Mouse (Mus musculus): ENCODE measurements around the gene Stambpl1. TPM values are rescaled to one million over a fixed set of nuclear protein-coding genes. Genes with fewer than 3 reads are reported as not detected.

The Stambpl1 gene
- polyA plus RNA-seq (2012; rRNA removed): 16.0 and 16.4 TPM in 2 replicates

DNA sequence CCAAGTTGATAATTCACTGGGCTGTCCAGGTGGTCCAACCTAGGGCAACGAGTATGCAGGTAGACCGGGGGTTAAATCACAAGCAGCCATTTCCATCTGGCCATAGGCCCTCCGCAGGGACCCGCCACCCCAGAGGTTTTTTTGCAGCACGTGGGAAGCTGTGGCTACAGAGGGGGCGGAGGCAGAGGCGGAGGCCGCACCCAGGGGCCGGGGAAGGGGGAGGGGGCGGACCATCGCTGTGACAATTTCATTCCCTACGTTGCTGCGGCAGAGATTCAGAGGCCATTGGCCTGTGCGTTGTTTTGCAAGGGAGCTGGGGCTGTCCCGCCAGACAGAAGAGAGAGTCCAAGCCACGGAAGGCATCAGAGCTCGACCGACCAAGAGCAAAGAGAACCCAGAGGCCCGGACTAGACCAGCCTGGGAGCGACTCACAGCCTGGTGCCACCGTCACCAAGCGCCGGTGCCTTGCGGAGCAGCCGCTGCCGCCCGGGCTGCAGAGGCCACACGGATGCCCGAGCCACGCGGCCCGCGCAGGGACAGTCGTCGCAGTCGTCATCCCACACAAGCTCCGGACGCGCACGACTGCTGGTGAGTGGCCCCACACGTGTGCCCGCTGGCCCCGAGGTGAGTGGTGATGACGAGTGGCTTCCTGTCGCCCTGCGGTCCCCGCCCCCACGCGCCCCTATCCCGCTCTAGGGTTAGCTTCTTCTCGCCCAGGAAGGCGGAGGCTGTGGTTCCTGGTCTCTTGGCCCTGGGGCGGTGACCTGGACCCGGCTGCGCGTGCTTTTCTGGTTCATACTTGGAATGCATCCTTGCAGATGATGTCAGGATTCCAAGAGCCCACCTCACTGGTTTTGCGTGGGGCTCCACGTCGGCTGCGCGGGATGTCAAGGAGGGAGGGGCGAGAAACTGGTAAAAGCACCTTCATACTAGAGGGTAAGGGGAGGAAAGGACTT lies at the start of gene Stambpl1:
Gene Stambpl1 (plus strand): TSS at position 222 of the 956 bp plus-strand sequence.
- DNase-seq (ENCODE audit: extremely low spot score in 1 of 2, low spot score in 1 of 2): peak; percentile 51 to 72

DNA sequence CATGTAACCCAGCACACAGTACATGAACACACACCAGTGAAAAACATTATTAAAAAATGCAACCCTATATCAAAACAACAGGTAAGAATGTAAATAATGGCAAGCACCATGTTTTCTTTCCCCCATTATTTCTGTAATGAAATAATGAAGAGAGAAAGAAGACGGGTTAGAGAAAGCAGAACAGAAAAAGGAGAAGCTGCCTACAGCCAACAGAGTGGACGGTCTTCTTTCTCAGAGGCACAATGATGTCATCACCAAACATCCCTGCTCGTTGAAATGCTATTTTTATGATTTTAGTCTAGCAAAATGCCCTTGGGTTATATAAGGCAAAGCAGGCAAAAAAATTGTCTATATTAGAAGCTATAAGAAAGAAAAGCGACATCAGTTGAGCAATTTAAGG lies 43.6 kb upstream of the Stambpl1 start:
- no peak for DNase-seq (ENCODE audit: extremely low spot score in 1 of 2, low spot score in 1 of 2)

DNA sequence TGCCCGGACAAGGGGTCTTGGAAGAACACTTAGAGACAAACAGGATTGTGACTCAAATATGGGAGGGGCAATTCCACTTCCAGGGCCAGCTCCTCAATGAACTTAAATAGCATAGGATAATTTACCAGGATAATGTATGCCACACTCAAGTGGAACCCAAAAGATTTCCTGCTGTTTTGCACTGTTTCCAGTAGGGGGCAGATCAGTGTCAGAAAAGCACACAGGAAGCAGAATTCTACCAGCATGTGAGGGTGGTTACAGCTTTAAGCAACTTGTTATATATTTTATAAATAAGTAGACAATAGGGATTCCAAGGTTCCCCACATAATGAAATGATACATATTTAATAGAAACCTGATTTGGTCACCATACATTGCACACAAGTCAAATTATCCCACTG lies 40.1 kb upstream of the Stambpl1 start:
- DNase-seq (ENCODE audit: extremely low spot score in 1 of 2, low spot score in 1 of 2): peak in 1 of 2 experiments; percentile 62

DNA sequence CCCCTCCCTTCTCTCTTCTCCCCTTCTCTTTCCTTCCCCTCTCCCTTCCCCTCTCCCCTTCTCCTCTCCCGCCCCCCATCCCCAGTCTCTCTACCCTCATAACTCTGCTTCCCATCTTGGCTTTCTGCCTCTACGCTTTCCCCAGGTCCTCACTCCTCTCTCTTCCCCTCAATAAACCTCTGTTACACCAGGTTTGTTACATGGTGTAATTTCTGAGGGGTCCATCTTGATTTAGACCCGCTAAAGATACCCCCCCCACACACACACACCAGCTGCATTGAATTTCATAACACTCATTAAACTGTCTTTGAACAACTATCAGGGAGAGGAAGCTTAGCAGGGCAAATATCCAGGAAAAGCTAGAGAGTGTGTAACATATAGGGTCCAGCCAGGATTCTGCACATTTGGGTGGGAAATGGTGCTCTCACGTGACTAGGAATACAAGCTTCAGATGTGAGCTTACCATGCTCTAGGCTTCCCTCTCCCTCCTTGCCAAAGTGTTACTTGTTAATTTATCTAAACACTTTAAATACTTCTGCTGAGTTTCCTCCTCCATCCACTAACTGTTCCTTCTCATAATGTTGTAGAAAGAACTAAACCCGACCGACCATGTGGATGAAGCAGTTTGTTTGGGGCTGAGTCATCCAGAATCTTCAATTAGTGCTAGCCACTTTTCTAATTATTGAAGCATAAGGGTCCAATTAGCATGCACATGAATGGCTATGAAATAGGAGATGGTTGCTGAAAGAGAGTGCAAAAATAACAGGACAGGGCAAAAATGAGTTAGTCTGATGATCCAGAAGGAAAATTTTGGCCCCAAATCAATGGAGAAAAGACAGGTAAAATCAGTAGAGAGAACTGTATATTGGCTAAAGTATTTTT lies 38.5 kb upstream of the Stambpl1 start:
- DNase-seq (ENCODE audit: extremely low spot score in 1 of 2, low spot score in 1 of 2): no peak

DNA sequence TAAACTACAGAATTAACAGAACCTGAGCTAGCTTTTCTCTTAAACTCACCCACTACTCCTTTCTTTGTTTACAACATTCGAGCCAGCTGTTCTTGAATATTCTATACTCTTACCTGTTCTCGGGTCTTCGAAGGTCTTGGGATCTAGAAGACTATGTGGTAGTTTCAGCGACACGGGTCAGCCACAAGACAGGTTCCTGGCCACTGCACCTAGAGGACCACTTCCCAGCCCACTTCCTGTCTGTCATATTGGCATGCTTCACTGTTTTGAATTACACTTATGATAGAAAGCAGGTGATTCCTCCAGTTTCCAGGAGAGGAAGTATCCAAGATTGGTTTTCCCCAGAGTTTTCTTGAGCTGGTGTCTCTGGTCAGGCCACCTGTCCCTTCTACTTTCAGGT lies 29.3 kb upstream of the Stambpl1 start:
- DNase-seq (ENCODE audit: extremely low spot score in 1 of 2, low spot score in 1 of 2): no peak

DNA sequence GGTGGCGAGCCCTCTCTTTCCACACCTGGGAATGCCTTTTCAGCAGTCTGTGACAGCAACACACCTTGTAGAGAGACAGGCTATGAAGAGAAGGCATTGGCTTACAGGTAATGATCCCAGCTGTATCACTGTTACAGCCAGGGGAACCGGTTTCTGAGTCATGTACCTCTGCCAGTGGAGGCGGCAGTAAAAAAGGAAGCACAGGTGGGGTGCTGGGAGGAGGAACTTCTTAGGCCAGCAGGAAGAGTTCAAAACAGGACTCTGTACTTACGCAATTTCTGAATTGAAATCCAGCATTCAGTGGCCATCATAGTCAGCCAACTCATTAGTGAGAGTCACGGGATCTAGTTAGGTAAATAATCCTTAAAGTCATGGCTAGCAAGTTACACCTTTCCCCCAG lies 26.1 kb upstream of the Stambpl1 start, which contains the start of gene Ankrd22:
Gene Ankrd22 (minus strand): TSS at position 163 of the 400 bp plus-strand sequence.
- DNase-seq (ENCODE audit: extremely low spot score in 1 of 2, low spot score in 1 of 2): no peak

DNA sequence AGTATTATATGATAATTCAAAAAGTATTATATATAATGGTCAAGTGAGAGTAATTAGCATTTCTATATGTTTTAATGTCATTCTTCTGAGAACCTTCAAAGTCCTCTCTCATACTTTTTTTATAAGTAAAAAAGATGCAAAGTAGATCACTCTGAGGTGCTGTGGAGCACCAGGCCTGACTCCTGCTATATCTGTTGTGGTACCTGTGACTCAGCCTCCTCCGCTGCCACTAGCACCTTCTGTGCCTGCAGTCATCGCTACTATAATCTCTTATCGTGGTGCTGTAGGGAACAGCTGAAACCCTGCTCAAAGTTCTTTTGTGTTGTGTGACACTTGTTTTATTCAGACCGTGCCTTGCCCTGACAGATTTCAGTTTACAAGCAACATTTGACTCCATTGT lies 25.6 kb upstream of the Stambpl1 start:
- DNase-seq (ENCODE audit: extremely low spot score in 1 of 2, low spot score in 1 of 2): no peak

DNA sequence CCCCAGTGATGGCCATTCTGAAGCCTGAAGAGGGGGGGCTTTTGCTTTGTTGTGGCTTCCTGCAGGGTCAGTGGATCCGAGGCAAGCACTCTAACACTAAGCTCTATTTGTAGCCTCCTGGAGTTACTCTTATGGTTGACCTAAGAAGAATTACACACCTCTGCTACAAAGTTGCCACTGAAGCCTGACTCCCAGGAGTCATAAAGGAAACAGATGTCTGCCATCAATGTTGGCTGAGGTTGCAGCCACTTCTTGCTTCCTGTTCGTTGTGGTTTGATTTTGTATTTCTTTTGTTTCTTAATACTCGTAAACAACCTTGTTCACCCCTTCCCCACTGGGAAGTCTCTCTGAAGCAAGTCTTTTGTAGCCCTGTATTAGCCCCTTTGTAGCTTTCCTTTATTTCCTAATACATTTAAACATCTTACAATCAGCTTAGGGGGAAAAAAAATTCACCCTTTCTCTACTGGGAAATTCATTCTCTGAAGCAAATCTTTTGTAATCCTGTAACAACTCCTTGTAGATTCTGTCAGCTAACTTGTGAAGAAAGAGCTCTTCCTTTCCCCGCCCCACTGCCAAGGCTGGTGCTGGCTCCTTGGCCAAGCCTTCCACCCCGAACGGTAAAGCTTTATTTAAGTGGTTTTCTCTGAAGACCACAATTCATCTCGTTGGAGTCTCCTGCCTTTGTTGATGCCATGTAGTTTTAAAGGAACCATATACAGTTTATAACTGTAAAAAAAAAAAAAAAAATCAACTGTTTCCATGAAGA lies 23.9 kb upstream of the Stambpl1 start:
- DNase-seq (ENCODE audit: extremely low spot score in 1 of 2, low spot score in 1 of 2): no peak

DNA sequence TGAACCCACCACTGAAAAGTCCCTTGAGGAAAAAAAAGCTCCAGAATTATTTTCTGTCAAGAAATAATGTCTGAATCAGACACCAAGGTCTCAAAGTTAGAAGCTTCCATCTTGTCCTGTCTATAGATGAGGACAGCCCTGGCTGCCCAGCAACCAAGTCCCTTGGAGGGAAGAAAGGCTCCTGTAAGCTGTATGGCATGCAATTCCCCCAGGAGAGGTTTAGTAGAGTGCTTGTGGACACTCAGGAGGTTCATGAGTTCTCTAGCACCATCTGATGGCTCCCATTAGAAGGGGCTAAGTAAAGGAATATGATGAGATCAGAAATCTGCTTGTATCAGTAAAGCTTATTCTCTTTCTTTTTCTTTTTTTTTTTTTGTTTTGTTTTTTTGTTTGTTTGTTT lies 22.9 kb upstream of the Stambpl1 start:
- no peak for DNase-seq (ENCODE audit: extremely low spot score in 1 of 2, low spot score in 1 of 2)

DNA sequence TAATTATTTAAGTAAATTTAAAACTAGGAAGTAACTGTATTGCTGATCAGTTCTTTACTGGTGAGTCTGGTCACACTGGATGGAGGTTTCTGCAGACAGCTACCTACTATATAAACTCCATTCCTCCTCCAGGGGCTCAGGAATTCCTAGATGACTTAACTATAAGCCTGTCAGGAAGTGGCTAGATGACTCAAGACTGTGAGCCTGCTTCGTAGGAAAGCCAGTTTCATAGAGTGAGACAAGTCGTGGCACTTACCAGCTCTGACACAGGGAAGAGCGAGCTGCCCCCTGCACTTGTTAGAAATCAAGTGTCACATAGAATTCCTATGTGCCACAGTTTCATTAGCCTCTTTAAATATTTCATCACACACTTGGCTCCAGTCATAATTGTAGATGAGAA lies 20.9 kb upstream of the Stambpl1 start:
- DNase-seq (ENCODE audit: extremely low spot score in 1 of 2, low spot score in 1 of 2): no peak

DNA sequence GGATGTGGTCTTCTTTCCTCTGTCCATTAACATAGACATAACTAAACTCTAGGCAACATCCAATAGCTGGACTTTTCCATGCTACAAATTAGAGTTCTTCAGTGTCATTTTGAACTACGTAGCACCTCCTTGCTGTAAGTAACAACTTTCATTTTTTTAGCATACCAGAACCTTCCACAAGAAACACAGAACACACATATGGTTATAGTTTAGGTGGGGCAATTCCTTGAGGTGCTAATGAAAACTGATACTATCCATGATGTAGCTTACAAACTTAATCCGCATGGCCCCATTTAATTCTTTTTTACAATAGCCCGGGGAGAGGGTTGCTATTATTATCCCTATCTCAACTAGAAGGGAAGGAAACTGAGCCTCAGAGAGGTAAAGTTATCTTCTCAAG lies 18.0 kb upstream of the Stambpl1 start:
- no peak for DNase-seq (ENCODE audit: extremely low spot score in 1 of 2, low spot score in 1 of 2)

DNA sequence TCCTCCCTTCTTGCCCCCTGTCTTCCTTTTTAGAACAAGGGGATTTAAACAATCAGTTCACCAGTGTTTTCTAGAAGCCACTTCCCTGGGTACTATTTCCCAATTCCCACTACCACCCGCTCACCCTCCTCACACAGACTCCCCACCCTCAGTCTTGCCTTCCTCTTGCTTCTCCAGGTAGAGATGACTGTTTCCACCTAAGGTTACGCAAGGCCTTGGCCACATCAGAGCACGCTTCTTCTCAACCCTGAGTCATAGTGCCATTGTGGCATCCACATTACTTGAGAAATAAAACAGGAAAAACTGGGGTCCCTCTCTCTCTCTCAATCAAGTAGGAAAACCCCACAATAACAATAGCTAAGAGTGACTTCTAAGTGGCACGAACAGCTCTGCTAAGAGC lies 12.9 kb upstream of the Stambpl1 start:
- no peak for DNase-seq (ENCODE audit: extremely low spot score in 1 of 2, low spot score in 1 of 2)

DNA sequence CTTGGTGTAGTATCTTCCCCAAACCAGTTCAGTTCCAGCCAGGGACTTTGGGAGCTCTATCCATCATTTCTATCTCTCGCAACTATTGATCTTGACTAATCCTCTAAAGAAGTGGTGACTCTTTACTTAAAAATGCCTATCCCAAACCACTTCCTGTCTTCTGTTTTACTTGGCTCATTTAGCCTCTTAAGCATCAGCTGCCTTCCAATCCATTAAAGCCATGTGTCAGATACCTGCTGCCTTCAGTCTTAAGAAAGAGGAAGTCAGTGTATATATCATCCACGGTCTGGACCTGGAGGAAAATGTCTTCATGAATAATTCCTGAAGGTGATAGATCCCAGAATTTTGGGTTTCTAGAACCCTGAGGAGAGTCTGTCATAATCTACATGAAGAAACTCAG lies 11.7 kb upstream of the Stambpl1 start:
- DNase-seq (ENCODE audit: extremely low spot score in 1 of 2, low spot score in 1 of 2): no peak

DNA sequence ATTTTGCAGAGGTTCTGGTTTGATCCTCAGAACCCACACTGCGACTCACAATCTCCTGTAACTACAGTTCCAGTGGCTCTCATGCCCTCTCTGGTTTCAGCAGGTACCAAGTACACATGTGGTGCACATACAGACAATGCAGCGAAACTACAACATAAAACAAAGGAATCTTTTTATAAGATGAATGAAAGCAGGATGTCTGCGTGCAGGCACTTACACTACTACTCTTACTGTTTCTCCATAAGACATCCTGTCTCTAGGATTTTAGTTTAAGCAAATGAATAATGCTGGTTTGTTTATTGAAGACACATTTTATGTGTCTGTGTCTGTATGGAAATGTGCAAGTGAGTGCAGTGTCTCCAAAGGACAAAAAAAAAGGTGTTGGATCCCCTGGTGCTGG lies 10.8 kb upstream of the Stambpl1 start:
- no peak for DNase-seq (ENCODE audit: extremely low spot score in 1 of 2, low spot score in 1 of 2)

DNA sequence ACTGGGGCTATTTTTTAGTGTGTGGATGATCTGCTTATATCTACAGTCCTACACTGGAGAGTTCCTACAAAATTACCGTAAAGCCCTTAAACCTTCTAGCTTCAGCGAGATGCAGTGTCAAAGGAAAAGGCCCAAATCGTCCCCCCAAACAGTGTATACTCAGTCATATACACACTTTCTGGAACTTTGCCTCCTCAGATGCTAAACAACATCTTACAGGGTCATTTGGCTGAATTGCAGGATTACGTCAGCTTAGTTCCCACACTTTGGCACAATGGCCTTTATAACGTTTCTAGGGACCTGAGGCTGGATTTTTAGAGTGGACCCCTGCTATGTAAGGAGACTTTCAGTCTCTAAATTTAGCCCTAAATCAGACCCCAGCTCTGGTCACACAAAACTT lies 9.5 kb upstream of the Stambpl1 start:
- no peak for DNase-seq (ENCODE audit: extremely low spot score in 1 of 2, low spot score in 1 of 2)

DNA sequence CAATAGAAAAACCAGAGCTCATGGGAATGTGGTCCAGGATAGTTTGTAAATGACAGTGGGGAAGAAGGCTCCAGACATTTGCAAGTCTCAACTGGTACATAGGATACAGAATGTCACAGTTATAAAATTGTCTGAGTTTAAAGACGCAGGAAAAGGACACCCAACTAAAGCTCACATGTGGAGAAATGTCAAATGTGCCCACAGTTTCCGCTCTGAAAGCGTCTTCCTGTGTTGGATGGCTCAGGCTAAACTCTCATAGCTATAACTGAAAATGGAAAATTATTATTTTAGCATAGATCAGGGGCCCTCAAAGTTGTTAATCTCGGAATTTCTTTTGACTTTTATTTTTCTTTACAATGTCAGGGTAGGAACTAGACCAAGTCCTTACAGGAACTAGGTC lies 5.2 kb upstream of the Stambpl1 start:
- no peak for DNase-seq (ENCODE audit: extremely low spot score in 1 of 2, low spot score in 1 of 2)

DNA sequence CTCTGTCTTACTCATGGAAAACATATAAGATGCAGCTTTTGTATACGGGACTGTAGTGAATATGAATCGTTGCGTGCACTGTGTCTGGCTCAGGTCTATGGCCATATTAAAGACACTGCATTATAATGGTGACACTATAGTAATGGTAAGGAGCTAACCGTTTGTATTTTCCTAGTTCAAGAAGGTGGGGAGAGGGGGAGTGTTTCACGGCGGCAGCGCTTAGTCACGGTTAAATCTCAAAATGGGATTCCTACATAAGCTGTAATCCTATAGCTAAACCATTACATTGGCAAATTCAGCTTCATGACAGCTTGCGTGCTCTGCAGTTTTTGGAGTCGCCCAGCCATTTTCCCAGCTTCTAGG lies 403 bp upstream of the Stambpl1 start:
- no peak for DNase-seq (ENCODE audit: extremely low spot score in 1 of 2, low spot score in 1 of 2)

DNA sequence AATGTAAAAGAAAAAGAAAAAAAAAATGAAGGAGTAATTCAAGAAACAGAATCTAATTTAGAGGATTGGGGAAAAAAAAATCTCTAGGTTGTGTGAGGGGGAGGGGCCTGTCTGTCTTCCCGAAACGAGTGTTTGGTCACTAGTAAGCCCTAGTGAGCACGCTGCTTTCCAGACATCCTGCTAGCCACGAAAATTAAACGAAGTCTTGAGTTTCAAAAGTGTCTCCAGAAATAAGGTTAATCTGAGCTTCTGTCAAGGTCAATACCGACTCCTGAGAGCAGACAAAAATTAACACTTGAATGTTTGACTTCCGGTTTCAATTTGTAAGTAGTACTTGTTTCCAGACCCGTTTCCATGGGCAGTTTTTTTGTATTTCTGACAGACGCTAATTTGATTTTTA lies 1.1 kb downstream of the Stambpl1 start:
- DNase-seq (ENCODE audit: extremely low spot score in 1 of 2, low spot score in 1 of 2): peak in 1 of 2 experiments; percentile 56

DNA sequence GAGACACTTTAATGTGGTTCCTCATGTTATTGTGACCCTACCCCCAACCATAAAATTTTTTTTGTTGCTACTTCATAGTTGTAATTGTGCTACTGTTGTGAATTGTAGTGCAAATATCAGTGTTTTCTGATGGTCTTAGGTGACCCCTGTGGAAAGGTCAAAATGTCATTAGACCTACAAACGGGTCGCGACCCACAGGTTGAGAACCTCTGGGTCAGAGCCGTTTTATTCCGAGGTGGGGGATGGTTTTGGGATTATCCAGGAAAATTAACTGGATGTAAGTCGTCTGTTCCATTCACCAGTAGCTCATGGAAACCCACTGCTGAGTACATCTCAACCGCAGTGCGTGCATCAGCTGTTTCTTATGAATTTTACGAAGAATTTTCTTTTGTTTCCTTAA lies 1.7 kb downstream of the Stambpl1 start:
- no peak for DNase-seq (ENCODE audit: extremely low spot score in 1 of 2, low spot score in 1 of 2)

DNA sequence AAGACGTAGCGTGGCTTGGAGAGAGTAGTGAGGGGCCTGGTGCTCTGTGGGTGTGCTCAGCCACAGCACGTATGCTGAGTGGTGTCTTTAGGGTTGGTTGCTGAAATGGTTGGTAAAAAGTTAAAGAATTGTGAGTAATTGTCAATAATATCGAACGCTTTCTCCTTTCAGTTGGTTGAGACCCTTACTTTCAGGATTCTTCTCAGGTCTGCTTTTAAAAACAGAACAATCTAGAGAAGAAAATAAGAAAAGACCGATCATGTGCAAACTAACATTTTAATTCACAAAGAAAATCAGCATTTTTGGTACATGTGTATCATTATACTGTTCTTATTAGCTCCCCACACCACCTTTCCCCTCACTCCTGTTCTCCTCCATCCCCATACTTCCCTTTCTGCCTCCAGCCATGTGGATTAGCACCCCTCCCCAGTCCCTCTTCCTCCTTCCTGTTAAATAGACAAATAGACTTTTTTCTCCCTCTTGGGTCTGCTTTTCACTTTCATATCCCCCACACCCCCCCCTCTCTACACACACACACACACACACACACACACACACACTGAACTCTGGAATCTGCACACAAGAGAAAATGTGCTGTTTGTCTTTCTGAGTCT lies 2.2 kb downstream of the Stambpl1 start:
- DNase-seq (ENCODE audit: extremely low spot score in 1 of 2, low spot score in 1 of 2): no peak
